Mouse (Mus musculus) olfactory bulb, adult 2 months (tissue): ENCODE measurements around the gene Pptc7.

Source experiments
- CTCF ChIP-seq: fragments of 200-500 bp; IDR thresholded peaks from 2 replicates; pipeline ENCODE4 v1.5.1; 2012; ENCODE audit warnings: low read depth, mild to moderate bottlenecking, low read length, moderate library complexity; ENCODE audit not compliant: insufficient read depth
- POLR2A ChIP-seq: fragments of 200-500 bp; IDR thresholded peaks from 2 replicates; pipeline ENCODE4 v1.6.1; 2012; ENCODE audit warnings: mild to moderate bottlenecking, low read depth, low read length, moderate library complexity; ENCODE audit not compliant: insufficient read depth

DNA sequence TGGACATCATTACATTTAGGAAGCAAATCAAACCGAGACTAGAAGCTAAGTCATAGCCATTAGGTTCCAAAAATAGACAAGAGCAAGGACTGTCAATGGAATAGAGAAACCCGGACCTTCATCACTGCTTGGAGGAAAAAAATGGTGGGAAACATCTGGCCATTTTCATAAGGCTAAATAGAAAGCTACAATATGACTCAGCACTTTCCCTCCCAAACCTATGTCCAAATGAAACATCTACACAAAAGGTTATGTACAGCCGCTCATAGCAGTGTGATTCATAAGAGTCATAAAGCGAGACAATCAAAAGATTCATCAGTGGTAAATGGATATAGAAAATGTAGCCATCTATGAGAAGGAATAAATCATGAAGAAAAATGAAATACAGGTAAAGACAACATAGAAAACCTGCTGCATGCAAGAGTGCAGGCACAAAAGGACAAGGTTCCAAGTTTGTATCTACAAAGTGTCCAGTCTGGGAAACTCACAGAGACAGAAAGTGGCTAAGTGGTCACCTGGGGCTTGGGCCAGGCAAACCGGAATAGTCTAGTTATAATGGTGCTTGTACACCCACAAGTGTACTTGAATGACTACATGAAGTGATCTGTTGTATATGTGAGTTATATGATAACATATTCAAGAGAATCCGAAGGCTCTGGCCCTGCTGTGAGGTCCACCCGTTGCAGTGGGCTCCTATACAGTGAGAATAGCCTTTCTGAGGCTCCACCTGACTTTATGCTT lies 52.6 kb downstream of the Pptc7 start:
- TF ChIP-seq CTCF (no peak), POLR2A (no peak)
